Mouse (Mus musculus) kidney, adult 2 months (tissue): Measurements from ENCODE around the gene Cdk12.

Experiments used
- CTCF ChIP-seq: fragments of 200-500 bp; conservative IDR thresholded peaks from 2 replicates; pipeline ENCODE4 v1.5.1; 2011; ENCODE audit warnings: low read depth, mild to moderate bottlenecking, control low read depth, low read length, moderate library complexity, mixed read lengths; ENCODE audit not compliant: insufficient read depth, insufficient read length
- POLR2A ChIP-seq: fragments of 200-500 bp; IDR thresholded peaks from one replicate; pipeline ENCODE4 v1.6.1; 2011; ENCODE audit warnings: low read depth, low read length, control low read depth

GRCm38 (mm10) chr11:98319944-98320343, 117.1 kb downstream of the Cdk12 start:
- no peak for TF ChIP-seq POLR2A
- no peak for TF ChIP-seq CTCF
